Mouse (Mus musculus) heart, adult 9 months (tissue): ENCODE measurements around the gene Usp46.
"Not testable (repeated sequence)": the region's sequence is repeated elsewhere in the genome, so short reads cannot be mapped to it uniquely, and the experiment has no call there.

Source experiments
- DNase-seq, 2 experiments: peaks; one replicate each; pipeline ENCODE4 v3.0.0; 2022; ENCODE audit warnings: low spot score in 2 of 2

The Usp46 gene

GRCm38 (mm10) chr5:74028221-74028620, 40.0 kb downstream of the Usp46 start:
- DNase-seq: no peak

- no peak for DNase-seq
Measured at GRCm38 (mm10) chr5:74020506-74020905, 47.7 kb downstream of the Usp46 start.

GRCm38 (mm10) chr5:74018870-74019565, 49.2 kb downstream of the Usp46 start:
- DNase-seq: no peak

- DNase-seq: no peak
Measured at GRCm38 (mm10) chr5:74017488-74017887, 50.7 kb downstream of the Usp46 start.

GRCm38 (mm10) chr5:74011629-74012028, 56.6 kb downstream of the Usp46 start:
- no peak for DNase-seq

- peak in 1 of 2 experiments; percentile 16 for DNase-seq
Measured at GRCm38 (mm10) chr5:74007492-74008070, 60.6 kb downstream of the Usp46 start.

- no peak for DNase-seq
Measured at GRCm38 (mm10) chr5:74005936-74006335, 62.3 kb downstream of the Usp46 start.

- no peak for DNase-seq
Measured at GRCm38 (mm10) chr5:74001743-74002142, 66.5 kb downstream of the Usp46 start.

GRCm38 (mm10) chr5:73998966-73999365, 69.3 kb downstream of the Usp46 start:
- DNase-seq: no peak

- DNase-seq: no peak
Measured at GRCm38 (mm10) chr5:73994850-73995249, 73.4 kb downstream of the Usp46 start.

- DNase-seq: peak; percentile 24 to 34
Measured at GRCm38 (mm10) chr5:73993538-73993937, 74.7 kb downstream of the Usp46 start.

GRCm38 (mm10) chr5:73992321-73992720, 75.9 kb downstream of the Usp46 start:
- DNase-seq: no peak

- DNase-seq: no peak
Measured at GRCm38 (mm10) chr5:73989532-73989931, 78.7 kb downstream of the Usp46 start.

- no peak for DNase-seq
Measured at GRCm38 (mm10) chr5:73987777-73988560, 80.3 kb downstream of the Usp46 start.

GRCm38 (mm10) chr5:73977426-73977825, 90.8 kb downstream of the Usp46 start:
- no peak for DNase-seq

- peak; percentile 21 to 43 for DNase-seq
Measured at GRCm38 (mm10) chr5:73971701-73972100, 96.5 kb downstream of the Usp46 start.

- DNase-seq: peak; percentile 16 to 55
Measured at GRCm38 (mm10) chr5:73970024-73970628, 98.1 kb downstream of the Usp46 start.

GRCm38 (mm10) chr5:73969338-73969737, 98.9 kb downstream of the Usp46 start:
- no peak for DNase-seq

GRCm38 (mm10) chr5:73959779-73960178, 108.5 kb downstream of the Usp46 start:
- DNase-seq: no peak

GRCm38 (mm10) chr5:73958614-73959013, 109.6 kb downstream of the Usp46 start:
- DNase-seq: not testable (repeated sequence)

- no peak for DNase-seq
Measured at GRCm38 (mm10) chr5:73958096-73958495, 110.1 kb downstream of the Usp46 start.

GRCm38 (mm10) chr5:73955691-73956090, 112.5 kb downstream of the Usp46 start:
- DNase-seq: no peak
